Mouse (Mus musculus) CH12.LX (cell line): ENCODE results near the gene Npas3.

Experiments
- CHD2 ChIP-seq: IDR thresholded peaks from 2 replicates; pipeline ENCODE4 v1.6.1; 2011; ENCODE audit warnings: low read length, improper control_type of control experiment
- CTCF ChIP-seq, 2 experiments: IDR thresholded peaks in 1 of 2; conservative IDR thresholded peaks in 1 of 2; 2 replicates each; pipeline ENCODE4 v1.5.1; 2011 to 2012; ENCODE audit warnings: low read depth in 2 of 2, low read length in 2 of 2, improper control_type of control experiment in 1 of 2, inconsistent platforms in 1 of 2, mild to moderate bottlenecking in 1 of 2, moderate library complexity in 1 of 2
- ELF1 ChIP-seq: IDR thresholded peaks from 2 replicates; pipeline ENCODE4 v1.6.1; 2014; ENCODE audit warnings: low read depth, mild to moderate bottlenecking, inconsistent platforms, low read length, improper control_type of control experiment
- EP300 ChIP-seq: IDR thresholded peaks from 2 replicates; pipeline ENCODE4 v1.6.1; 2011; ENCODE audit warnings: low read length, improper control_type of control experiment
- JUN ChIP-seq: IDR thresholded peaks from 2 replicates; pipeline ENCODE4 v1.6.1; 2011; ENCODE audit warnings: low read depth, mild to moderate bottlenecking, low read length, improper control_type of control experiment, moderate library complexity; ENCODE audit not compliant: insufficient read depth
- MXI1 ChIP-seq: IDR thresholded peaks from 2 replicates; pipeline ENCODE4 v1.6.1; 2011; ENCODE audit warnings: mild to moderate bottlenecking, low read depth, low read length, improper control_type of control experiment
- PAX5 ChIP-seq: IDR thresholded peaks from 2 replicates; pipeline ENCODE4 v1.6.1; 2012; ENCODE audit warnings: low read length, inconsistent platforms, mixed read lengths
- POLR2A ChIP-seq: IDR thresholded peaks from 2 replicates; pipeline ENCODE4 v1.6.1; 2011; ENCODE audit warnings: low read depth, mild to moderate bottlenecking, improper control_type of control experiment, low read length
- POLR2AphosphoS2 ChIP-seq: IDR thresholded peaks from 2 replicates; pipeline ENCODE4 v1.6.1; 2011; ENCODE audit warnings: low read depth, low read length, improper control_type of control experiment
- SIN3A ChIP-seq: IDR thresholded peaks from 2 replicates; pipeline ENCODE4 v1.6.1; 2012; ENCODE audit warnings: low read length, improper control_type of control experiment, inconsistent platforms
- TCF12 ChIP-seq: IDR thresholded peaks from 2 replicates; pipeline ENCODE4 v1.6.1; 2014; ENCODE audit warnings: low read depth, mild to moderate bottlenecking, inconsistent platforms, low read length, improper control_type of control experiment
- ZKSCAN1 ChIP-seq: IDR thresholded peaks from 2 replicates; pipeline ENCODE4 v1.6.1; 2012; ENCODE audit warnings: low read depth, inconsistent platforms, low read length, improper control_type of control experiment, borderline replicate concordance
- ZNF384 ChIP-seq: IDR thresholded peaks from 2 replicates; pipeline ENCODE4 v1.6.1; 2012; ENCODE audit warnings: low read depth, low read length, improper control_type of control experiment, inconsistent platforms

GRCm38 (mm10) chr12:54065607-54066006, 817.1 kb downstream of the Npas3 start:
- TF ChIP-seq POLR2A (no peak), ELF1 (no peak), TCF12 (no peak), CTCF (conservative IDR thresholded peaks at IDR 0.05 in 1 of 2, IDR thresholded peaks at IDR 0.05 in 1 of 2; ENCODE audit: low read depth in 2 of 2, low read length in 2 of 2) (no peak), JUN (no peak), EP300 (no peak), SIN3A (no peak), ZNF384 (no peak), POLR2AphosphoS2 (no peak), MXI1 (no peak), ZKSCAN1 (no peak), PAX5 (no peak), CHD2 (no peak)
